Mouse (Mus musculus): ENCODE measurements at regions not wholly inside any gene's neighbourhood (a gene's known extent, or its start where the extent isn't known, plus 50 kb on each side); places are given as distances from the start of the nearest gene placed in this dataset.

- peak; percentile 75 to 84 for DNase-seq (ENCODE audit: low spot score in 2 of 2)
Measured at GRCm38 (mm10) chr2:30699797-30700454, 103.5 kb downstream of the 1700001O22Rik start.

- no peak for DNase-seq (ENCODE audit: low spot score in 2 of 2)
Measured at GRCm38 (mm10) chr2:30698758-30699535, 104.1 kb downstream of the Cstad start.

GRCm38 (mm10) chr2:30697851-30698250, 103.0 kb downstream of the Cstad start:
- DNase-seq (ENCODE audit: low spot score in 2 of 2) = no peak

GRCm38 (mm10) chr2:30695771-30696456, 101.1 kb downstream of the Cstad start:
- no peak for DNase-seq (ENCODE audit: low spot score in 2 of 2)

- DNase-seq (ENCODE audit: low spot score in 2 of 2) = no peak
Measured at GRCm38 (mm10) chr2:30695041-30695440, 100.2 kb downstream of the Cstad start.

- peak; percentile 72 to 81 for DNase-seq (ENCODE audit: low spot score in 2 of 2)
Measured at GRCm38 (mm10) chr2:30693206-30694035, 98.6 kb downstream of the Cstad start.

- peak; percentile 73 to 79 for DNase-seq (ENCODE audit: low spot score in 2 of 2)
Measured at GRCm38 (mm10) chr2:30692561-30693205, 97.8 kb downstream of the Cstad start.

GRCm38 (mm10) chr2:30691857-30692560, 97.2 kb downstream of the Cstad start:
- DNase-seq (ENCODE audit: low spot score in 2 of 2) = peak; percentile 96

GRCm38 (mm10) chr2:30690925-30691856, 96.4 kb downstream of the Cstad start:
- DNase-seq (ENCODE audit: low spot score in 2 of 2) = no peak

- DNase-seq (ENCODE audit: low spot score in 2 of 2) = no peak
Measured at GRCm38 (mm10) chr2:30690307-30690706, 95.5 kb downstream of the Cstad start.

- DNase-seq (ENCODE audit: low spot score in 2 of 2) = no peak
Measured at GRCm38 (mm10) chr2:30688402-30688801, 93.6 kb downstream of the Cstad start.

GRCm38 (mm10) chr2:30687121-30687551, 92.3 kb downstream of the Cstad start:
- peak; percentile 52 to 61 for DNase-seq (ENCODE audit: low spot score in 2 of 2)

GRCm38 (mm10) chr2:30686359-30686758, 91.5 kb downstream of the Cstad start:
- DNase-seq (ENCODE audit: low spot score in 2 of 2) = no peak

- no peak for DNase-seq (ENCODE audit: low spot score in 2 of 2)
Measured at GRCm38 (mm10) chr2:30685137-30685860, 90.5 kb downstream of the Cstad start.

GRCm38 (mm10) chr2:30684461-30684860, 89.6 kb downstream of the Cstad start:
- no peak for DNase-seq (ENCODE audit: low spot score in 2 of 2)

- DNase-seq (ENCODE audit: low spot score in 2 of 2) = no peak
Measured at GRCm38 (mm10) chr2:30682146-30682825, 87.4 kb downstream of the Cstad start.

- DNase-seq (ENCODE audit: low spot score in 2 of 2) = no peak
Measured at GRCm38 (mm10) chr2:30681642-30682041, 86.8 kb downstream of the Cstad start.

GRCm38 (mm10) chr2:30679041-30679440, 84.2 kb downstream of the Cstad start:
- no peak for DNase-seq (ENCODE audit: low spot score in 2 of 2)
